Mouse (Mus musculus) embryonic facial prominence, embryonic 10.5 days (tissue): ENCODE results near the gene Kalrn. TPM values are rescaled to one million over a fixed set of nuclear protein-coding genes. Genes with fewer than 3 reads are reported as not detected.

Experiments used
- DNase-seq: peaks from one replicate; pipeline ENCODE4 v3.0.0-alpha.2; 2017; ENCODE audit warnings: low spot score
- H3K27ac ChIP-seq: fragments of 300-500 bp; sonication (generic); replicated peaks from 2 replicates; pipeline ENCODE4 v1.5.1; 2016; ENCODE audit warnings: mild to moderate bottlenecking
- H3K27me3 ChIP-seq: fragments of 300-500 bp; sonication (generic); replicated peaks from 2 replicates; pipeline ENCODE4 v1.6.1; 2016; ENCODE audit warnings: low read depth, mild to moderate bottlenecking; ENCODE audit not compliant: poor library complexity, severe bottlenecking
- H3K36me3 ChIP-seq: fragments of 300-500 bp; sonication (generic); replicated peaks from 2 replicates; pipeline ENCODE4 v1.6.1; 2016; ENCODE audit warnings: mild to moderate bottlenecking, moderate library complexity
- H3K4me1 ChIP-seq: fragments of 300-500 bp; sonication (generic); 2 replicates; pipeline ENCODE4 v1.6.1; 2016
- H3K4me3 ChIP-seq: fragments of 300-500 bp; sonication (generic); 2 replicates; pipeline ENCODE4 v1.5.1; 2016; ENCODE audit warnings: mild to moderate bottlenecking, moderate library complexity
- H3K9me3 ChIP-seq: fragments of 300-500 bp; sonication (generic); 2 replicates; pipeline ENCODE4 v1.6.1; 2016; ENCODE audit warnings: mild to moderate bottlenecking
- WGBS: fragments of 180-500 bp; shearing (Covaris S2); methylation state at CpG from one replicate; pipeline ENCODE4 v1.1.7; 2016; 5-methylcytosine and 5-hydroxymethylcytosine counted together
- polyA plus RNA-seq: library from polyadenylated mRNA; unstranded; fragments of >200 nt; fragmentation: Nextera tagmentation; extraction: Ambion mirVana; gene quantifications from 2 replicates; pipeline ENCODE4 v1.2.1, GENCODE M21; 2016

Kalrn gene
- polyA plus RNA-seq, 1 experiment from 2014 or later = 14.8 TPM

- no peak for DNase-seq
- Histone ChIP-seq H3K27me3 (no peaks in the 10 kb centered on the region), H3K9me3 (no peaks in the 10 kb centered on the region), H3K4me1 (peaks cover 28% of the 10 kb centered on the region; the same call in 1 of the 2 replicates), H3K36me3 (peaks cover 29% of the 10 kb centered on the region), H3K27ac (no peak overlapping the region), H3K4me3 (no peak overlapping the region)
- WGBS = 85% methylated on average over 5 of the region's 5 CpGs
Measured at GRCm38 (mm10) chr16:34327890-34328289, 245.4 kb downstream of the Kalrn start.

DNA sequence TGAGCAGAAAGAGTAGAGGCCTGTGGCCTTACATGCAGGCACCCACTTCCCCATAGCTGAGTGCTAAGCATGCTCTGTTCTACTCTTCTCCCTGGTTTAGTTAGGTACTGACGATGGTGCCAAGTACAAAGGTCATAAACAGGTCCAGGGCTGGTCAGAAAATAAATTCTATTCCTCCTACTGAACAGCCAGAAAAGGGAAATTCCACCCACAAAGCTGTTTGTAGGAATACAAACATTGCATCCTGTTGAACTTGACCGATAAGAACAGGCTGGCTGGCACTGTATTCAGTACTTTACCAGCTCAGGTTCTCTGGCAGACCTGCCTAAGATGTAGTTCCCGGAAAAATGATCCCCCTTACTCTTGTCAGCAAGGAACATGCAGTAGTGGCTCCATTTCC, 247.5 kb downstream of the Kalrn start:
- 89% methylated on average over 3 of the region's 3 CpGs for WGBS
- Histone ChIP-seq H3K9me3 (no peaks in the 10 kb centered on the region), H3K27ac (no peak overlapping the region), H3K4me3 (no peak overlapping the region), H3K4me1 (peaks cover 16% of the 10 kb centered on the region), H3K36me3 (peaks cover 19% of the 10 kb centered on the region), H3K27me3 (no peaks in the 10 kb centered on the region)
- DNase-seq = no peak

- H3K27ac ChIP-seq = no peak overlapping the region
- H3K4me1 ChIP-seq = peaks cover 18% of the 10 kb centered on the region
- WGBS = 94% methylated on average over 4 of the region's 4 CpGs
- H3K4me3 ChIP-seq = no peak overlapping the region
- no peaks in the 10 kb centered on the region for H3K9me3 ChIP-seq
- H3K36me3 ChIP-seq = peaks cover 14% of the 10 kb centered on the region
- no peaks in the 10 kb centered on the region for H3K27me3 ChIP-seq
- DNase-seq = no peak
Measured at GRCm38 (mm10) chr16:34325161-34325560, 248.2 kb downstream of the Kalrn start.

GRCm38 (mm10) chr16:34324735-34325134, 248.6 kb downstream of the Kalrn start:
- WGBS = 79% methylated on average over 3 of the region's 3 CpGs
- Histone ChIP-seq H3K4me3 (no peak overlapping the region), H3K36me3 (peaks cover 14% of the 10 kb centered on the region), H3K27ac (no peak overlapping the region), H3K9me3 (no peaks in the 10 kb centered on the region), H3K27me3 (no peaks in the 10 kb centered on the region), H3K4me1 (peaks cover 15% of the 10 kb centered on the region)
- DNase-seq = no peak

- Histone ChIP-seq H3K27me3 (no peaks in the 10 kb centered on the region), H3K36me3 (peaks cover 14% of the 10 kb centered on the region), H3K9me3 (no peaks in the 10 kb centered on the region), H3K27ac (no peak overlapping the region), H3K4me1 (peaks cover 12% of the 10 kb centered on the region), H3K4me3 (no peak overlapping the region)
- 77% methylated on average over 1 of the region's 1 CpGs for WGBS
- DNase-seq = no peak
Measured at GRCm38 (mm10) chr16:34323496-34323895, 249.8 kb downstream of the Kalrn start.

GRCm38 (mm10) chr16:34322546-34322945, 250.8 kb downstream of the Kalrn start:
- no peaks in the 10 kb centered on the region for H3K9me3 ChIP-seq
- no peaks in the 10 kb centered on the region for H3K27me3 ChIP-seq
- 34% methylated on average over 4 of the region's 4 CpGs for WGBS

GRCm38 (mm10) chr16:34321066-34321790, 252.1 kb downstream of the Kalrn start:
- no peaks in the 10 kb centered on the region for H3K27me3 ChIP-seq
- 92% methylated on average over 4 of the region's 4 CpGs for WGBS
- peaks cover 13% of the 10 kb centered on the region for H3K4me1 ChIP-seq
- H3K27ac ChIP-seq = no peak overlapping the region
- H3K36me3 ChIP-seq = peaks cover 14% of the 10 kb centered on the region
- no peak for DNase-seq
- H3K4me3 ChIP-seq = no peak overlapping the region
- no peaks in the 10 kb centered on the region for H3K9me3 ChIP-seq

More at GRCm38 (mm10) chr16:34322546-34322945, 250.8 kb downstream of the Kalrn start:
- peak; percentile 78 for DNase-seq
- Histone ChIP-seq H3K27ac (no peak overlapping the region), H3K4me1 (peaks cover 12% of the 10 kb centered on the region), H3K36me3 (peaks cover 14% of the 10 kb centered on the region), H3K4me3 (no peak overlapping the region)

GRCm38 (mm10) chr16:34320023-34320800, 253.1 kb downstream of the Kalrn start:
- 86% methylated on average over 11 of the region's 11 CpGs for WGBS
- H3K27me3 ChIP-seq = no peaks in the 10 kb centered on the region
- no peaks in the 10 kb centered on the region for H3K9me3 ChIP-seq
- no peak for DNase-seq
- H3K4me1 ChIP-seq = peaks cover 14% of the 10 kb centered on the region
- peaks cover 11% of the 10 kb centered on the region for H3K36me3 ChIP-seq
- H3K27ac ChIP-seq = no peak overlapping the region
- no peak overlapping the region for H3K4me3 ChIP-seq

- Histone ChIP-seq H3K27me3 (no peaks in the 10 kb centered on the region), H3K27ac (no peak overlapping the region), H3K4me1 (peaks cover 10% of the 10 kb centered on the region), H3K9me3 (no peaks in the 10 kb centered on the region), H3K4me3 (no peak overlapping the region), H3K36me3 (peaks cover 24% of the 10 kb centered on the region)
- DNase-seq = no peak
- 51% methylated on average over 3 of the region's 3 CpGs for WGBS
Measured at GRCm38 (mm10) chr16:34317110-34317509, 256.2 kb downstream of the Kalrn start.

DNA sequence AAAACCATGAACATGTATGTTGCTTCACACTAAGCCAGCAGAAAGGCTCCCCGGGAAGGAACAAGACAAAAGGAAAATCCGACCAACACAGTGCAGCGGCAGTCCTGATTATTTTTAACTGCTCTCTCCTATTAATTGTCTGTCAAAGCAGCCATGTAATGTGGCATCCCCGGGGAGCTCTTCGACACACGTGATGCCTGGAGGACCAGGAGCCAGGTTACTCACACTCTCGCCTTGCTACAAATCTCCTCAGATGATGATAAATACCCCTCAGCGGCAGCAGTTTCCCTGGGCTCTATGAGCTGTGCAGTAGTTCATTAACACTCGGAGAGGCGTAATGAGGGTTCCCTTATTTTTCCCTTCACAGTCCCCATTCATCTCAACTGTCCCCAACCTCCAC, 257.1 kb downstream of the Kalrn start:
- DNase-seq = no peak

DNA sequence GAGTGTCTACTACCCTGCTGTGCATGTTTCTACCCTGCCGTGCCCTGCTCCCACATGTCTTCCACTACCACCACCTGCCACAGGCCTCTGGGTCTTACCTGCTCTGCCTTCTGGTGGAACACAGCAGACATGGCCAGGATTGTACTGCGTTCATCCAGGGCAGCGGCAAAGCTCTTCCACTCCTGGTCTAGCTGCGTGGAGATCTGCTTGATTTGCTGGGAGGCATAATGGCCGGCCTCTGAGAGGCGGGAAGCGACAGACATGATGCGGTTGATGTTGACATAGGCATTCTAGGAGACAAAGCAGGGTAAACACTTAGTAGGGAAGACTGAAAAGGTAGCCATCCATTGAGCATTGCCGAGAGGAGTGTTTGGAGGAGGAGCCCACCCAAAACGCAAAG, 259.3 kb downstream of the Kalrn start:
- H3K27me3 ChIP-seq = no peaks in the 10 kb centered on the region
- H3K36me3 ChIP-seq = peaks cover 43% of the 10 kb centered on the region
- H3K27ac ChIP-seq = no peak overlapping the region
- no peak overlapping the region for H3K4me3 ChIP-seq
- no peak for DNase-seq
- WGBS = 93% methylated on average over 10 of the region's 10 CpGs
- no peaks in the 10 kb centered on the region for H3K9me3 ChIP-seq
- H3K4me1 ChIP-seq = 0 out of 2 replicates have a peak, but pooled peaks cover 2% of the 10 kb centered on the region

More for the DNA sequence above, 257.1 kb downstream of the Kalrn start:
- Histone ChIP-seq H3K36me3 (peaks cover 30% of the 10 kb centered on the region), H3K4me3 (no peak overlapping the region), H3K27ac (no peak overlapping the region), H3K9me3 (no peaks in the 10 kb centered on the region), H3K4me1 (peaks cover 10% of the 10 kb centered on the region), H3K27me3 (no peaks in the 10 kb centered on the region)
- WGBS = 79% methylated on average over 10 of the region's 10 CpGs

- no peak for DNase-seq
- no peaks in the 10 kb centered on the region for H3K9me3 ChIP-seq
- no peak overlapping the region for H3K4me3 ChIP-seq
- WGBS = 91% methylated on average over 1 of the region's 1 CpGs
- peaks cover 2% of the 10 kb centered on the region; the same call in 1 of the 2 replicates for H3K4me1 ChIP-seq
- H3K27ac ChIP-seq = no peak overlapping the region
- no peaks in the 10 kb centered on the region for H3K27me3 ChIP-seq
- peaks cover 68% of the 10 kb centered on the region for H3K36me3 ChIP-seq
Measured at GRCm38 (mm10) chr16:34311577-34311976, 261.8 kb downstream of the Kalrn start.

DNA sequence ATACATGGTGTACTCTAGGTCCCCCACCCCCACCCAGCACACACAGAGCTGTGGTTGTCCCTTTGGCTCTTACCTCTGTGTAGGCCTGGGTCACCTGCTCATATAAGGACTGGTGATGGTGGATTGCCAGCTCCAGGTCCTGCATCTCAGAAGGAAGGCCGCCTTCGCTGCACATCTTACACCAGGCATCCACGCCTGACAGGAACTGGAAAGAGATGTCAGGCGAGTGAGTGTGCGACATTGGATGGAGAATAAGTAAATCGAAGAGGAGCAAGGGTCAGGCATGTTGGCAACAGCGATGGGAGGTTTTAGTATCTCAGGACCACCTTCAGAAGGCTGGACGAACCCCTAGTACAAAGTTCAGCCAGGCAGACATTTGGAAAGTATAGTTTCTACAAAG, 263.0 kb downstream of the Kalrn start:
- WGBS = 91% methylated on average over 8 of the region's 8 CpGs
- H3K27ac ChIP-seq = no peak overlapping the region
- H3K4me3 ChIP-seq = no peak overlapping the region
- no peaks in the 10 kb centered on the region for H3K9me3 ChIP-seq
- no peak for DNase-seq
- no peaks in the 10 kb centered on the region; the same call in 1 of the 2 replicates for H3K4me1 ChIP-seq
- H3K36me3 ChIP-seq = peaks cover 79% of the 10 kb centered on the region
- H3K27me3 ChIP-seq = no peaks in the 10 kb centered on the region
